Mouse (Mus musculus) midbrain, embryonic 13.5 days (tissue): Measurements from ENCODE around the gene Nuak1. TPM values are rescaled to one million over a fixed set of nuclear protein-coding genes. Genes with fewer than 3 reads are reported as not detected.
A peak's percentile ranks its signal among the peaks of the same experiment; 100 is the strongest.

ENCODE experiments used
- ATAC-seq: fragments of 200-750 bp; cut with Nextera tagmentation; 2 replicates; pipeline ENCODE4 v1.8.0; 2017; ENCODE audit warnings: mild to moderate bottlenecking, moderate TSS enrichment, moderate library complexity
- H3K27ac ChIP-seq: fragments of 300-500 bp; sonication (generic); 2 replicates; pipeline ENCODE4 v1.5.1; 2015; ENCODE audit warnings: inconsistent platforms, mild to moderate bottlenecking, moderate library complexity
- H3K27me3 ChIP-seq: fragments of 300-500 bp; sonication (generic); 2 replicates; pipeline ENCODE4 v1.6.1; 2015; ENCODE audit warnings: mild to moderate bottlenecking, inconsistent platforms
- H3K36me3 ChIP-seq: fragments of 300-500 bp; sonication (generic); 2 replicates; pipeline ENCODE4 v1.6.1; 2015; ENCODE audit warnings: mild to moderate bottlenecking, inconsistent platforms
- H3K4me1 ChIP-seq: fragments of 300-500 bp; sonication (generic); replicated peaks from 2 replicates; pipeline ENCODE4 v1.6.1; 2015; ENCODE audit warnings: inconsistent platforms
- H3K4me2 ChIP-seq: fragments of 300-500 bp; sonication (generic); replicated peaks from 2 replicates; pipeline ENCODE4 v1.6.1; 2015; ENCODE audit warnings: moderate library complexity, mild to moderate bottlenecking, inconsistent platforms
- H3K4me3 ChIP-seq: fragments of 300-500 bp; sonication (generic); replicated peaks from 2 replicates; pipeline ENCODE4 v1.5.1; 2015; ENCODE audit warnings: mild to moderate bottlenecking, inconsistent platforms
- H3K9ac ChIP-seq: fragments of 300-500 bp; sonication (generic); replicated peaks from 2 replicates; pipeline ENCODE4 v1.6.1; 2015; ENCODE audit warnings: mild to moderate bottlenecking, inconsistent platforms
- H3K9me3 ChIP-seq: fragments of 300-500 bp; sonication (generic); 2 replicates; pipeline ENCODE4 v1.6.1; 2016; ENCODE audit warnings: mild to moderate bottlenecking, inconsistent platforms
- WGBS: fragments of 180-500 bp; shearing (Covaris S2); methylation state at CpG from one replicate; pipeline ENCODE4 v1.1.7; 2015; 5-methylcytosine and 5-hydroxymethylcytosine counted together
- polyA plus RNA-seq: library from polyadenylated mRNA; unstranded; fragments of >200 nt; fragmentation: Nextera tagmentation; extraction: Ambion mirVana; gene quantifications from 2 replicates; pipeline ENCODE4 v1.2.1, GENCODE M21; 2015

Nuak1 gene
- polyA plus RNA-seq, 1 experiment from 2014 or later = 5.0 TPM

DNA sequence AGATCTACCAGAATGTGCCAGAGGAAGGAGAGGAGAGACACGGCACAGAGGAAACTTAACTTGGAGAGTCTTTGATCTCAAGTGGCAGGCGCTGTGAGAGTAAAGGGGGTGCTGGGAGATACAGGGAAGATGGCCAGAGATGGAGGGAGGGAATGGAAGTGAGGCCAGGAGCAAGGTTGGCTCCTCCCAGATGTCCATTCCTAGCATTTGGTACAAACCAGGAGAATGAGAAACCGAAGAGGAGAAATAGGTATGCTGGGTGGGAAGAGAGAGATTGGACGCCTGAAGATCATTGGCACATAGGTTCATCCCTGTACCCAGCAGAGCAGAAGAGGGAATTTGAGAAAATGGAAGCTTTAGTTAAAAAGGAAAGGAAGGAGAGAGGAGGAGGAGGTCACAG lies 82.8 kb downstream of the Nuak1 start:
- Histone ChIP-seq H3K9ac (no peak overlapping the region), H3K27ac (no peak overlapping the region), H3K4me1 (no peaks in the 10 kb centered on the region), H3K36me3 (no peaks in the 10 kb centered on the region), H3K4me3 (no peak overlapping the region), H3K4me2 (no peak overlapping the region), H3K27me3 (no peaks in the 10 kb centered on the region), H3K9me3 (no peaks in the 10 kb centered on the region)
- no peak for ATAC-seq
- WGBS = 82% methylated on average over 4 of the region's 4 CpGs

DNA sequence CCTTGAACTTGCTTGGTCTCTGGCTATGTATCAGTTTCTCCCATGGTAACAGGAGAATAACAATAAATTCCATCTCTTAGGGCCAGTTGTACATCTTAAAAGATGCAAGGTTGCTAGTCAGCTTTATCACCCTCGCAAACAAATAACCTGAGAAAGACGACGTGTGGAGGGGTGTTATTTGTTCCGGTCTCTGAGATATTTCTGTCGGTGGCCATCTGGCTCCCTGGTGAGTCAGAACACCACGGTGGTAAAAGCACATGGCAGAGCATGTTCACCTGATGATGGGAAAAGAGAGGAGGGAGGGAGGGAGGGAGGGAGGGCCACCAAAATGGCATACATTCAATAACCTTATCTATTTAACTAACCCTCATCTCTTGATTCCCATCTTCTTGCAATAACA lies 86.1 kb downstream of the Nuak1 start:
- H3K4me3 ChIP-seq = no peak overlapping the region
- H3K27me3 ChIP-seq = no peaks in the 10 kb centered on the region
- H3K36me3 ChIP-seq = no peaks in the 10 kb centered on the region
- H3K9me3 ChIP-seq = no peaks in the 10 kb centered on the region
- ATAC-seq = no peak
- no peaks in the 10 kb centered on the region for H3K4me1 ChIP-seq
- no peak overlapping the region for H3K9ac ChIP-seq
- 89% methylated on average over 6 of the region's 6 CpGs for WGBS
- no peak overlapping the region for H3K4me2 ChIP-seq
- H3K27ac ChIP-seq = no peak overlapping the region

DNA sequence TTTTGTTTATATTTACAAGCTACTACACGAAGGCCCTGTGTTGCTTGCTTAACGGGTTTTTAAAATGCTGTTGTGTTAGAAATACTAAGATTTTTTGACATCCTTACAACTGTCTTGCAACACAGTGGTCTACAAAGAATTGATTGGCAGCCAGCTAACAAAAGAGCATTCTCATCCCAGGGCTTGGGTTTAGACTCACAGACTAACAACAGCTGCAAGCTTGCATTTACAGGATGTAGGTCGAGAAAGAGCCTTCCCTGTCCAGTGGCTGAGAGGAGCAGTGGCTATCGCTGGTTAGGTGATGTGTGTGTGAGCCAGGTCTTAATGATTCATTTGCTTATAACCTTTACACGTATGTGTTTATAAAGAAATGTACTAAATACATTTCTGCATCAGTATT lies 94.7 kb downstream of the Nuak1 start:
- Histone ChIP-seq H3K36me3 (no peaks in the 10 kb centered on the region), H3K4me1 (no peaks in the 10 kb centered on the region), H3K9ac (0 out of 2 replicates have a peak overlapping the region, but pooled peaks have one; percentile 23), H3K4me2 (no peak overlapping the region), H3K4me3 (no peak overlapping the region), H3K27ac (no peak overlapping the region), H3K9me3 (no peaks in the 10 kb centered on the region), H3K27me3 (no peaks in the 10 kb centered on the region)
- no peak for ATAC-seq
- 55% methylated on average over 5 of the region's 5 CpGs for WGBS

DNA sequence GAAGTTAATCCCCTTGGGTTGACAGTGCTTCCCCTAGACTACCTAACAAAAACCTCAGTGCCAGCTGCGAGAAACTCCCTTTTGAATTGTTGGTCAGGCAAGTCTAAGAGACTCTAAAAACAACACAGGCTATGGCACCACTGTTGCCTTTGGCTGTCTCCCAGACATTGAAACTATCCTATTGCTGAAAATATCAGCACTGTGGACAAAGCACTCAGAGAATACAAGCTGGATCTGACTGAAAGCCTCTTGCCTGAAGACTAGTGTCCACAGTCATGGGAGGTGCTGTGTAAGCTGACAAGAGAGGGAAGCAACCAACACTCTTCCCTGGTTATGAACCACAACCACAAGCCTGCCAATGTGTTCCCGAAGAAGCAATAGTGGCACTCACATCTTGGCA lies 96.9 kb downstream of the Nuak1 start:
- H3K9ac ChIP-seq = no peak overlapping the region
- no peak overlapping the region for H3K27ac ChIP-seq
- no peaks in the 10 kb centered on the region for H3K36me3 ChIP-seq
- no peak for ATAC-seq
- no peak overlapping the region for H3K4me3 ChIP-seq
- H3K4me1 ChIP-seq = no peaks in the 10 kb centered on the region
- WGBS = 97% methylated on average over 2 of the region's 2 CpGs
- H3K9me3 ChIP-seq = no peaks in the 10 kb centered on the region
- H3K27me3 ChIP-seq = no peaks in the 10 kb centered on the region
- no peak overlapping the region for H3K4me2 ChIP-seq

DNA sequence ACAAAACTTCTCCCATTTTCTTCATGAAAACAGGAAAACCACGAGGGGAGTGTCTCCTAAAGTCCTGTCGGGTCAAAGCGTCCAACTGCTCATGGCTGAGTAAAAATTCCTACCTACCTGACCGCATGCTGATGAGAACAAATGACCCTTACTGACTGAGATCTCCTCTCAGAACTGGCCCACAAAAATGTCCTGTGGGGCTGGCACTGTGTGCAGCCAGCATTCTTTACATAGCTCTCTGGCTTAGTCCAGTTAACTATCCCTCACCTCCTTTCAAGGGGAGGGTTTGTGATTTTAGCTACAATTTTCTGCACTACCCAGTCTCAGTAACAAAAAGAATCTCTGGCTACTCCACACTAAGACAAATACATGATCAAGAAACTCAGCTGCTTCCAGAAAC lies 100.9 kb downstream of the Nuak1 start:
- 66% methylated on average over 4 of the region's 4 CpGs for WGBS
- H3K4me2 ChIP-seq = no peak overlapping the region
- H3K4me1 ChIP-seq = no peaks in the 10 kb centered on the region
- no peaks in the 10 kb centered on the region for H3K36me3 ChIP-seq
- H3K9me3 ChIP-seq = no peaks in the 10 kb centered on the region
- no peak for ATAC-seq
- no peak overlapping the region for H3K4me3 ChIP-seq
- no peaks in the 10 kb centered on the region for H3K27me3 ChIP-seq
- H3K27ac ChIP-seq = no peak overlapping the region
- no peak overlapping the region for H3K9ac ChIP-seq

DNA sequence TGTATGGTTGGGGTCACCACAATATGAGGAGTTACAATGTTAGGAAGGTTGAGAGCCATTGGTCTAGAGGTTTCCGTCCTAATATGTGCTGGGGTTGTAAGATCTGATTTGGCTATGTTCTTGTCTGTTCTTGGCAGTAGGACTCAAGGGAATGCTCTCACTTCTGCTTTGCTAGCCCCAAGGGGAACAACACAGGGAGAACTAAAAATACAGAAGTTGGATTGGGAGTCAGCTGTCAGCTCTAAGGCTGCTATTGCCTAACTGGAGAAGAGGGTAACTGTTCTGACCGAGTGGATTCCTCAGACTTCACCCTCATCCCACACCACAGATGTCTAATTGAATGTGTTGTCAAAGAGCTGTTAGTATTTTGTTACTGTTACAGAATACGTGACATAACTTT lies 101.6 kb downstream of the Nuak1 start:
- Histone ChIP-seq H3K36me3 (no peaks in the 10 kb centered on the region), H3K4me3 (no peak overlapping the region), H3K27ac (no peak overlapping the region), H3K4me1 (no peaks in the 10 kb centered on the region), H3K9me3 (no peaks in the 10 kb centered on the region), H3K4me2 (no peak overlapping the region), H3K9ac (no peak overlapping the region), H3K27me3 (no peaks in the 10 kb centered on the region)
- 97% methylated on average over 3 of the region's 3 CpGs for WGBS
- no peak for ATAC-seq

DNA sequence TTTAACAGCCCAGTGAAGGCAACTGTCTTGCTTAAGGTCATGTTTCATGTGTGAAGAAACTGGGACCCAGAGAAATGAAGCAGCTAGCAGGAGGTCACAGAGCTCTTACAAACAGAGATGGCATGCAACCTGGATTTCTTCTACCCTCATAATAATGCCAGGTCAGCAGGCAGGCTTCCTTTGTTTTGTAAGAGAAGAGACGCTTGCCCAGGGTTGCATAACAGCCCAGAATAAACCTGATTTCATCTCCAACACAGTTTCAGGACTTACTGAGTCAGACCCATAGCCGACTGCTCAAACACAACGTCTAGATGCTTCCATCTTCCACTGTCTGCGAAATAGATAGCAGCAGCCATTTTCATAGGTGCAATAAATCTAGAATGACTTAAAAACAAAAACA lies 105.0 kb downstream of the Nuak1 start:
- H3K9me3 ChIP-seq = no peaks in the 10 kb centered on the region
- H3K27me3 ChIP-seq = no peaks in the 10 kb centered on the region
- H3K9ac ChIP-seq = no peak overlapping the region
- no peaks in the 10 kb centered on the region for H3K4me1 ChIP-seq
- WGBS = 88% methylated on average over 4 of the region's 4 CpGs
- no peak overlapping the region for H3K27ac ChIP-seq
- ATAC-seq = no peak
- no peak overlapping the region for H3K4me2 ChIP-seq
- no peak overlapping the region for H3K4me3 ChIP-seq
- H3K36me3 ChIP-seq = no peaks in the 10 kb centered on the region

DNA sequence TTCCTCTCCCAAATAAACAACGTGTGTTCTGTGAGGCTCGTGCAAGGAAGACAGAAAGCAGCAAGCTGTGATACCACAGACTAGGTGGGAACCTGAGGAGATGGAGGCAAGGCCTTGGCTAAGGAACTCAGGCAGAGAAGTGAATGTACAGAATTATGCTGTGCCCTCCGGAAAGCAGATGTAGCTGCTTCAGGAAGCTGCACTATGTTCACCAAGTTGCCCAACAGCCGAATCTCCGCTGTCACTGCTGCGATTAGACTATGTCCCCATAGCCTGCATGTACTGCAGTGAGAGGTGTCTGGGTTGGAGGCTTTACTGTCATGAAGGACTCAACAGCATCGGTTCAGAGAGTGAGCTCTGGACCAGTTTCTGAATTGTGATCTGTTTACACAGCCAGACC lies 110.6 kb downstream of the Nuak1 start:
- Histone ChIP-seq H3K9me3 (no peaks in the 10 kb centered on the region), H3K27me3 (no peaks in the 10 kb centered on the region), H3K27ac (no peak overlapping the region), H3K4me1 (no peaks in the 10 kb centered on the region), H3K9ac (no peak overlapping the region), H3K36me3 (no peaks in the 10 kb centered on the region), H3K4me3 (no peak overlapping the region), H3K4me2 (no peak overlapping the region)
- no peak for ATAC-seq
- 96% methylated on average over 7 of the region's 7 CpGs for WGBS

DNA sequence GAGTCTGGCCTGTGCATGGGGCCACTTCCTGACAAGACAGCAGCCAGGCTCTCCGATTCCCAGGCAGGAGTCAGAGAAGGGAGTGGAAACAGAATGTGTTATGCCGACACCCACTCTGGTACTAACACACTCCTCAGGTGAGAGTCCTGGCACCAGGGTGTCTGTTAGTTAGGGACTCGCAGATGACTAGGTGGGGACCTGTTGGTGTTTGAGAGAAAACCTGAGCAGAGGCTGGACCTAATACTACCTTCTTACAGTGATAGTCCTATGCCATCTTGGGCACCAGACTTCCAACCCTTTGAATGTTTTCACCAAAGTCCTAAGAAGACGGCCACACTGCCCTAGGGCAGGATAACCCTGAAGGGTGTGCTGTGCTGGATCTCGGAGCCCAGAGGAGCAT lies 111.1 kb downstream of the Nuak1 start:
- no peaks in the 10 kb centered on the region for H3K36me3 ChIP-seq
- H3K4me1 ChIP-seq = no peaks in the 10 kb centered on the region
- no peak overlapping the region for H3K9ac ChIP-seq
- ATAC-seq = no peak
- H3K4me2 ChIP-seq = no peak overlapping the region
- H3K27ac ChIP-seq = no peak overlapping the region
- no peaks in the 10 kb centered on the region for H3K9me3 ChIP-seq
- WGBS = 92% methylated on average over 5 of the region's 5 CpGs
- no peaks in the 10 kb centered on the region for H3K27me3 ChIP-seq
- H3K4me3 ChIP-seq = no peak overlapping the region

DNA sequence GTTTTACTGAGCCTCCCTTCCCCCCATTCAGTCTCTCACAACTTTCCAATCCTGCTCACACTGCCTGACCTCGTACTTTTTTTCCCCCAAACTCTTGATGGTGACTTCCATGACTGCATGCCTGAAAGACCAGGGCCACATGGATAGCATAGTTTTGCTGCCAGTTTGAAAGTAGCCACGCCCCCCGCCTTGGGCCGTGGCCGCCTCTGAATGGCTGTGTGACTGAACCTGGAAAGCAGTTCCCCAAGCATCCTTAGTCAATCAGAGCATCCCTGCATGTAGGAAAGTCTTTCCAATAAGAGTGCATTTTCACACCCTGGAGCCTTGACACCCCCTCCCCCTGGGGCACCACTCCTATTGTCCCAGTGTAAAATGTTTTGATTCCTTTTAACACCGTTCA lies 116.4 kb downstream of the Nuak1 start:
- WGBS = 60% methylated on average over 6 of the region's 6 CpGs
- no peak overlapping the region for H3K9ac ChIP-seq
- H3K9me3 ChIP-seq = no peaks in the 10 kb centered on the region
- H3K36me3 ChIP-seq = no peaks in the 10 kb centered on the region
- ATAC-seq = no peak
- no peak overlapping the region for H3K4me2 ChIP-seq
- H3K4me3 ChIP-seq = no peak overlapping the region
- no peaks in the 10 kb centered on the region for H3K4me1 ChIP-seq
- no peak overlapping the region for H3K27ac ChIP-seq
- no peaks in the 10 kb centered on the region for H3K27me3 ChIP-seq

Other genes starting within 250 kb of the Nuak1 start
- 48.7 and 60.9 TPM in 2 replicates for gene Ckap4, start 93.5 kb upstream of the Nuak1 start, polyA plus RNA-seq
- gene Tcp11l2, start 136.0 kb upstream of the Nuak1 start, polyA plus RNA-seq = 18.5 and 19.5 TPM in 2 replicates
- gene Polr3b, start 181.7 kb upstream of the Nuak1 start, polyA plus RNA-seq = 17.2 and 18.6 TPM in 2 replicates